Mouse (Mus musculus) liver, adult 2 months (tissue): ENCODE data around the gene Mrpl52. TPM values are rescaled to one million over a fixed set of nuclear protein-coding genes. Genes with fewer than 3 reads are reported as not detected.
A peak's percentile ranks its signal among the peaks of the same experiment; 100 is the strongest.

Source experiments
- DNase-seq: peaks from one replicate; pipeline ENCODE4 v3.0.0-alpha.2; 2011; ENCODE audit warnings: low read depth, low spot score; ENCODE audit errors: extremely low read depth
- H3K27ac ChIP-seq: fragments of 200-500 bp; replicated peaks from 2 replicates; pipeline ENCODE4 v1.5.1; 2012; ENCODE audit warnings: low read depth, mild to moderate bottlenecking, control low read depth, inconsistent platforms, low read length; ENCODE audit not compliant: insufficient read depth
- H3K27me3 ChIP-seq: fragments of 200-500 bp; 2 replicates; pipeline ENCODE4 v1.6.1; 2012; ENCODE audit warnings: mild to moderate bottlenecking, moderate library complexity, low read length, inconsistent platforms; ENCODE audit not compliant: control insufficient read depth, insufficient read depth
- H3K36me3 ChIP-seq: fragments of 200-500 bp; 2 replicates; pipeline ENCODE4 v1.6.1; 2012; ENCODE audit warnings: low read length, inconsistent platforms; ENCODE audit not compliant: control insufficient read depth, insufficient read depth
- H3K4me1 ChIP-seq: fragments of 200-500 bp; 2 replicates; pipeline ENCODE4 v1.6.1; 2011; ENCODE audit warnings: low read length; ENCODE audit not compliant: control insufficient read depth, insufficient read depth
- H3K4me3 ChIP-seq: fragments of 200-500 bp; 2 replicates; pipeline ENCODE4 v1.5.1; 2011; ENCODE audit warnings: low read depth, mild to moderate bottlenecking, control low read depth, low read length, moderate library complexity; ENCODE audit not compliant: insufficient read depth
- H3K79me2 ChIP-seq: fragments of 200-500 bp; 2 replicates; pipeline ENCODE4 v1.6.1; 2012; ENCODE audit warnings: inconsistent platforms, mild to moderate bottlenecking, low read length, moderate library complexity; ENCODE audit not compliant: control insufficient read depth, insufficient read depth
- H3K9ac ChIP-seq: fragments of 200-500 bp; 2 replicates; pipeline ENCODE4 v1.6.1; 2012; ENCODE audit warnings: low read depth, mild to moderate bottlenecking, control low read depth, inconsistent platforms, low read length
- CTCF ChIP-seq: fragments of 200-500 bp; IDR thresholded peaks from 2 replicates; pipeline ENCODE4 v1.5.1; 2011; ENCODE audit warnings: low read depth, low read length, control low read depth
- POLR2A ChIP-seq: fragments of 200-500 bp; IDR thresholded peaks from 2 replicates; pipeline ENCODE4 v1.6.1; 2011; ENCODE audit warnings: low read length, control low read depth; ENCODE audit not compliant: insufficient read depth; ENCODE audit errors: extremely low read depth
- WGBS: fragments of 180-500 bp; shearing (Covaris S2); methylation state at CpG from one replicate; pipeline ENCODE4 v1.1.7; 2018; 5-methylcytosine and 5-hydroxymethylcytosine counted together
- polyA plus RNA-seq: library from polyadenylated mRNA; depleted of rRNA; stranded (reverse); fragments of >200 nt; gene quantifications from 2 replicates; pipeline ENCODE4 v1.2.3, GENCODE M21; 2012
- total RNA-seq: library from RNA; depleted of rRNA; stranded (reverse); fragments of >200 nt; gene quantifications from 2 replicates; pipeline ENCODE4 v1.2.3, GENCODE M21; 2014

Gene Mrpl52
- total and polyA plus RNA-seq, 2 experiments, result 77.8 to 1,262 TPM

DNA sequence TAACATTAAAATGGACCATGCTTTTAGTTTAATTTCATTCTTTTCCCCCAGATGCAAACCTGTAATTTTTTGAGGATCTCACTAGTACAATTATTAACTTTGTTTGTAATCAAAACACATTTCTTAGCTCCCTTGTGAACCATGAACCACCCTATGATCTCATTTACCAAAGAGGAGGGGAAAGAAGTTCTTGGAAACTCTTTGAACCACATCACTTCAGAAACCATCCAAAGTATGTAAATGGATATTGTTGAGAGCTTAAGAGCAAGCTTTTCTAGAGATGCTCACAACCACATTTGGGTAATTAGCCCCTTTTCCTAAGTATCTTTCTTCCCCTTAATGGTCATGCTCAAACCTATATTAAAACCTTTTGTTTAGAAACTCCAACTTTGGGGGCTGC is 32.4 kb upstream of the Mrpl52 start:
- H3K9ac ChIP-seq, result no peak overlapping the region
- H3K36me3 ChIP-seq, result no peaks in the 10 kb centered on the region
- no peak overlapping the region for H3K4me3 ChIP-seq
- no peak overlapping the region for H3K27ac ChIP-seq
- no peak for TF ChIP-seq CTCF
- no peak for TF ChIP-seq POLR2A
- no peaks in the 10 kb centered on the region; the same call in 1 of the 2 replicates for H3K4me1 ChIP-seq
- H3K79me2 ChIP-seq, result no peaks in the 10 kb centered on the region
- DNase-seq, result no peak
- H3K27me3 ChIP-seq, result no peaks in the 10 kb centered on the region

GRCm38 (mm10) chr14:54396685-54397084 is 30.0 kb upstream of the Mrpl52 start:
- no peaks in the 10 kb centered on the region; the same call in 1 of the 2 replicates for H3K4me1 ChIP-seq
- no peak overlapping the region for H3K27ac ChIP-seq
- H3K4me3 ChIP-seq, result no peak overlapping the region
- H3K36me3 ChIP-seq, result no peaks in the 10 kb centered on the region
- WGBS, result 47% methylated on average over 7 of the region's 7 CpGs
- no peaks in the 10 kb centered on the region for H3K27me3 ChIP-seq
- no peaks in the 10 kb centered on the region for H3K79me2 ChIP-seq
- TF ChIP-seq POLR2A (no peak), CTCF (no peak)
- H3K9ac ChIP-seq, result no peak overlapping the region
- DNase-seq, result no peak

GRCm38 (mm10) chr14:54397872-54398527 is 28.7 kb upstream of the Mrpl52 start:
- Histone ChIP-seq H3K4me1 (no peaks in the 10 kb centered on the region; the same call in 1 of the 2 replicates), H3K79me2 (no peaks in the 10 kb centered on the region), H3K36me3 (no peaks in the 10 kb centered on the region), H3K27me3 (no peaks in the 10 kb centered on the region), H3K27ac (no peak overlapping the region), H3K4me3 (no peak overlapping the region), H3K9ac (no peak overlapping the region)
- TF ChIP-seq CTCF (no peak), POLR2A (no peak)
- 83% methylated on average over 7 of the region's 7 CpGs for WGBS
- DNase-seq, result no peak

- H3K4me1 ChIP-seq, result no peaks in the 10 kb centered on the region; the same call in 1 of the 2 replicates
- DNase-seq, result no peak
- WGBS, result 75% methylated on average over 7 of the region's 7 CpGs
- no peak overlapping the region for H3K9ac ChIP-seq
- H3K79me2 ChIP-seq, result no peaks in the 10 kb centered on the region
- no peak overlapping the region for H3K4me3 ChIP-seq
- TF ChIP-seq POLR2A, result no peak
- TF ChIP-seq CTCF, result no peak
- 0 out of 2 replicates have a peak overlapping the region, but pooled peaks have one; percentile 13 for H3K27ac ChIP-seq
- no peaks in the 10 kb centered on the region for H3K36me3 ChIP-seq
- H3K27me3 ChIP-seq, result no peaks in the 10 kb centered on the region
Observed at GRCm38 (mm10) chr14:54398528-54398916, 28.2 kb upstream of the Mrpl52 start.

- no peaks in the 10 kb centered on the region for H3K79me2 ChIP-seq
- no peaks in the 10 kb centered on the region; the same call in 1 of the 2 replicates for H3K4me1 ChIP-seq
- H3K9ac ChIP-seq, result no peak overlapping the region
- DNase-seq, result no peak
- no peak overlapping the region for H3K4me3 ChIP-seq
- 55% methylated on average over 8 of the region's 8 CpGs for WGBS
- H3K27ac ChIP-seq, result peak overlapping the region; percentile 13; the same call in 1 of the 2 replicates
- H3K27me3 ChIP-seq, result no peaks in the 10 kb centered on the region
- no peaks in the 10 kb centered on the region for H3K36me3 ChIP-seq
- TF ChIP-seq POLR2A (no peak), CTCF (no peak)
Observed at GRCm38 (mm10) chr14:54398921-54399382, 27.8 kb upstream of the Mrpl52 start.

DNA sequence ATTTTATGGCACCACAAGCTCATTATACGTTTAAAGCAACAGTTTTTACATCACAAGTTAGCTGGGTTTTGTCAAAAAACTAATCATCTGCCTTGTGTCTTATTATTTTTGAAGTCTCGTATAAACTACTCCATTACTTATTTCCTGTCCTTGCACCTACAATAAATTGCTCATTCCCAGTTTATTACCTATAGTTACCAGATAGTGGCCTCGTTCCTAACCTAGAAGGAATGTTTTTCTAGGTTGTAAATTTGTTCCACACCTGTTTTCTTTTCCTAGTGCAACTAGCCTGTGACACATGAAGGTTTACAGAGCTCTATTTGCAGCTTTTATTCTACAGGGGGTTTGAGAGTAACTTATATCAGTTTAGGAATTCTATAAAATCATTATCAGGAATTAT is 25.0 kb upstream of the Mrpl52 start:
- DNase-seq, result no peak
- Histone ChIP-seq H3K27me3 (no peaks in the 10 kb centered on the region), H3K9ac (no peak overlapping the region), H3K27ac (no peak overlapping the region), H3K36me3 (no peaks in the 10 kb centered on the region), H3K4me1 (no peaks in the 10 kb centered on the region; the same call in 1 of the 2 replicates), H3K4me3 (no peak overlapping the region), H3K79me2 (no peaks in the 10 kb centered on the region)
- WGBS, result 84% methylated on average over 3 of the region's 3 CpGs
- no peak for TF ChIP-seq CTCF
- TF ChIP-seq POLR2A, result no peak
